Mouse (Mus musculus) embryo, embryonic 9.5 days (tissue): Measurements from ENCODE around the gene Six2.

Experiments used
- DNase-seq: peaks from one replicate; pipeline ENCODE4 v3.0.0-alpha.2; 2017; ENCODE audit errors: extremely low spot score

Six2 gene

GRCm38 (mm10) chr17:85688236-85688910, at the start of gene Six2:
Gene Six2 (minus strand): TSS chr17:85688274.
- DNase-seq = peak; percentile 96

GRCm38 (mm10) chr17:85737090-85737780, 49.2 kb upstream of the Six2 start:
- peak; percentile 71 for DNase-seq

DNA sequence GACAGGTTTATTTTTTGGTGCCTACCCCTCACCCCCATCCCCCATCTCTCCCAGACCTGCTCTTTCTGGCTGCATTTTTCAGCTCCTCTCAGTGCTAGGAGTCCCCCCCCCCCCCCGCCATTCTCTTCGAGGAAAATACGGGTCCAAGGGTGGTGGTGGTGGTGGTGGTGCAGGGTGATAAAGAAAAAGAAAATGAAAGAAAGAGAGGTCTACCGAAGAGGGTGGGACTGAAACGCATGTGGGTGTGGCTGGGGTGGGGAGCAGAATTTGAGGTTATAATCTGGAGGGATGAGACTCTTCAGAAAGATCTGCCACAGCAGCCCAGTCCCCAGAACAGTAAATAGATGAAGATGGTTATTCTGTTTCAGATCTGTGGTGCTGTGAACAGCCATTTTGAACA, 43.3 kb upstream of the Six2 start:
- no peak for DNase-seq

GRCm38 (mm10) chr17:85730231-85731015, 42.3 kb upstream of the Six2 start:
- DNase-seq = no peak

- no peak for DNase-seq
Observed at GRCm38 (mm10) chr17:85728071-85728718, 40.1 kb upstream of the Six2 start.

GRCm38 (mm10) chr17:85725988-85726387, 37.9 kb upstream of the Six2 start:
- DNase-seq = no peak

DNA sequence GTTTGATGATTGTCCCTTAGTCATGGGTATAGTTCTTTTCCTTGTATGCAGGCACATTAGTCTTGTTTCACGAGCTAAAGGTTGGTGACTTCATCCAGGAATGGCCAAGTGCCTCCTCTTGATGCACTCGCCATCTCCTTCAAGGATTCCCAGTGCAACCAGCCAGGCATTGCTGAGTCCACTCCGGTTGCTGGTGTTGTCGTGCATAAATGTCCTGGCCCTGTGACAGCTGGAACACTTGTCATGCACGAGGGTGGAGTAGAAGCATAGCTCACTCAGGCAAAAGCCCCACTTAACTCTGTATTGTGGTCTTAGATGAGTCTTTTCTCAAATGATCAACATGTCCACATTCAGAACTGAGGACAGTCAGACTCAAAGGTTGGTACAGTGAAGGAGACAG, 35.1 kb upstream of the Six2 start:
- DNase-seq = no peak

DNA sequence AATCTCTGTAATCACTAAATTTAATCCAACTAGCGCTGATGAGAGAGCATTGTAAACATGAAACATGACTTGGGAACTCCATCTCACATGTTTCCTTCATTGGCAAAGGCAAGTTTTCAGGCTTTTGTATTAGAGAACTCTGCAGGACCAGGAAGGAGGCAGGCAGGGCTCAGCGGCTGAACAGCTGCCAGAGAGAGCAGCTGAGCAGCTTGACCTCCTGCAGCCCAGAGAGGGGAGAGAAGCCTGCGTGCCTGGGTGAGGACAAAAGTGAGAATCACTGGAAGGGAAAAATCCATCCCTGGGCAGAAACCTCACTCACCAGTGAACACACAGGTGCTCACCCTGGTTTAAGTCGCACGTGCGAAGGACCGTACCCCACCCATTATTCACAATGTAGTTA, 29.2 kb upstream of the Six2 start:
- DNase-seq = peak; percentile 28

DNA sequence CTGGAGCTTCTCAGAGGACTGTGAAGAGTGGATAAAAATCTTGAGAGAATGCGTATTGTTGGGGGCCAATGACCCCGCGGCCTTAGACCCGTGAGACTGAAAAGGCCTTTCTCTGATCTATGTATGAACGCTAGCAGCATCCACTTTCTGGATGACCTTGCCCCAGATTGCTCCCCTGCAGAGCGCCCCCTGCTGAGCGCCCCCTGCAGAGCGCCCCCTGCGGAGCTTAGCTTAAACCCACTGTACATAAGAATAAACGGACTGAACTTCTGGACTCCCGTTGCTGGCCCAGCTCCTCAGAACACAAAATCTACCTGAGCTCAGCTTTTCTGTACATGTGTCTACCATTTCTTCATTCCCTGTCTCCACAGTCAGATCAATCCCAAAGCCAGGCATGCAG, 27.7 kb upstream of the Six2 start:
- DNase-seq = no peak

DNA sequence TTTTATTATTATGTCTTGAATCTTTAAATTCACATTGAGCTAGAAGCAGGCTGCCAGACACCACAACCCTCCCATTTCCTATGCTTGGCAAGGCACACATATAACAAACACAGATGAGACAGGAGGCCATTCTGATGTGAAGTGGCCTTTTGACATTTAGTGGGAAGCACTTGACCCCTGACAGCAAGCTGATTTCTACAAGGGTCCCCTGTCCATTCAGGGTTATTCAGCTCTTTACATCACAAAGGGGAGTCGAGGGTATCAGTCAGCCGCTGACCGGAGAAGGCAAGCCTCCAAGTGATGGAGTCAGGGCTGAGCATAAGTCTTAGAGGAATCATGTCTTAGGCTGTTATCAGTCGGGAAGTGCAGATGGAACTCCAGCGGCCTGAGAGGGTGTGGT, 26.3 kb upstream of the Six2 start:
- peak; percentile 27 for DNase-seq

DNA sequence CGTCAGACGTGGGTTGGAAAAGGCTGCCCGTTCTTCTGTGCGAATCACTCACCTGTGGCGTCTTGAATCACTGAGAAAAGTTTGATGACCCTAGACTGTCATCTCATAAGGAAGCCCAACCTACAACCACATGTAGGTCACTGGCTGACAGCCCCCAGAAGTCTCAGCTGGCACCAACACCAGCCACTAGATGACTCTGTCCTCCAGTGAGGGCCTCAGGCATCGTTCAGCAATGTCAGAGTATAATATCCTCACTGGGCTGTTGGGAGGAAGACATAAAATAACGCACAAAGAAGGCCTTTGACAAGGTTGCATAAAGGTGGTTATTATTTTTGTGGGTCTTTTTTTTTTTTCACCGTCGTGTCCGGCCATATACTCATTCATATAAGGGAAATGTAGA, 24.8 kb upstream of the Six2 start:
- DNase-seq = no peak

DNA sequence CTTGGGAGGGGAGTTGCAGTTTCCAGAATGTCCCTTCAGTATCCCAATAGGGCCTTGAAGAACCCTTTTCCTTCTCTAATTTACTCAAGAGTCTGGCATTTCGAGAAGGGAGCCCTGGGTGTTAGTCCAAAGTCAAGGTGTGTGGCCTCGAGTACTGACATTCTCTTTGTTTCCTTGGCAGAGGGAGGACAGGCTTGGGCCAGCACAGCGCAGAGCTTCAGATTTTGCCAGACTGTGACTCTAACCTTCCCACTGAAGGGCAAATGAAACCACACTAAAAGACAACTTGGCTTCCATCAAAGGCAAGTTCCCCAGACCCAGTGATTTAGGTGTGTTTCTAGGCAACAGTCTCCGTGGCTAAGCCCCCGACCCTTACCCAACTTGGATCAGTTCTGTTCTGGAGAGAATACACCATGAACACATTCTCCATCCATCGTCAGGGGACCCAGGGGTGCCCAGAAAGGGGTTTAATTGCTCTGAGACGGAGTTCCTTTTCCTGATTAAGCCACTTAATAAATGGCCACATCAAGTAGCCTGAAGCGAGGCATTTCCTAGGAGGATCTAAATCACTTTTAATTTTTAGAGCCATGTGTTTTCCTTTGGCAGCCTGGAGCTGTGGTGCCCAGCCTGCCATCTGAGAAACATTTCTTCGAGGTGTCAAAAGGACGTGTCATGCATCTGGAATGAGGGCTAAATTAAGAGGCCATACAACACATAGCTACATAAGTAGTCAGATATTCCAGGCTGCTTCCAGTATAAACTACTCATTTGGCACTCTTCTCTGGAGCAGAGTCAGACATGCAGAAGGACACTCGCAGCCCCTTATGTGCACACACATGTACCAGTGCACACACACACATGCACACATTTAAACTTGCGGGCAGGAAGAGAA, 16.5 kb upstream of the Six2 start:
- DNase-seq = no peak

GRCm38 (mm10) chr17:85700028-85700427, 12.0 kb upstream of the Six2 start:
- no peak for DNase-seq

DNA sequence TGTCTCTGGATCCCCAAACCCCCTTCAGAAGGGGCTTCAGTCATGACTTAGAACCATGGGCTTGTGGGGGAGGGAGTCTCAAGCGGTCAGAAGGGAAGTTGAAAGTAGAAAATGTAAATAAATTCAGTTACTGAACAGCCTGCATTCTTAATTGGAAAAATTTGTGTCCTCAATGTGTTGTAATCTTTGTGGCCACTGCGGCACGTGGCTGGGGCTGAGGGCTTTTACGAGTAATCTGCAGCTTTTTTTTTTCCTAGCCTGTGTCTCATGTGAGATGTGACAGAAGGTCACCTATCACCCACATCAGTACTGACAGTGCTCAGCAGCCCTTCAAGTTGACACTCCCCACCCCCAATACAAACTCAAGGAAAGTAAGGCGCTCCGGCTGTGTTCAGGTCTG, 10.6 kb upstream of the Six2 start:
- DNase-seq = no peak

GRCm38 (mm10) chr17:85697976-85698375, 9.9 kb upstream of the Six2 start:
- DNase-seq = no peak

DNA sequence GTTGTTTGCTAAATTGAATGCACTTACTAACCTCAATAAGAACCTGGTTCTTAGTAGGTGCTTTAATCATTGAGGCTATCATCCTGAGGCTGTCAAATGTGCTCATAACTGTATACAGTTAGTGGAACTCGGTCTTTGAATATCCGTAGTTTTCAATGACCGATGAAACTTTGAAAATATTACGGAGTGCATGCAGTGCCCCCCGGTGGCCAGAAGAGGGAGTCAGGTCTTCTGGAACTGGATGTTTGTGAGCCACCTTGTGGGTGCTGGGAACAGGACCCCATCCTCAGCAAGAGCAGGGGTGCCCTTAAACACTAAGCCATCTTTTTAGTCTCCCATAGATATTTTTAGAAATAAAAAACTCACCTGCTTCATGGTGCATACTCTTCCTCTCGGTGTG, 6.4 kb upstream of the Six2 start:
- no peak for DNase-seq

DNA sequence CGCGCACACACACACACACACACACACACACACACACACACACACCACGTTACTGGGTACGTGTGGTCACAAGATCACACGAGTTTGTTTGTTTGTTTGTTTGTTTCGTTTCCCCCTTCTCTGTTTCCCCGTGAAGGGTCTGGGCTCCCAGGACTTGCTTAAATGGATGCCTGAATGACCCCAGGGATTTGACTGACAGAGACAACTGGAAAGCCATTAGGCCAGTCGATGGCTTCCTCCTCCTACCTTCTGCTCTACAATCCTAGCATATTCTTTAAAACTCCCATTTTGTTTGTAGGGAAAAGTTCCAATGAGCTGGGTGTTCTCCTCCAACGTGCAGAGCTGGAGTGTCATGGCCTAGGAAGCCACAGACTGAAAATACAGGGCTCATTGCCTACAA, 5.0 kb upstream of the Six2 start:
- peak; percentile 32 for DNase-seq

GRCm38 (mm10) chr17:85692594-85692993, 4.5 kb upstream of the Six2 start:
- DNase-seq = peak; percentile 46

DNA sequence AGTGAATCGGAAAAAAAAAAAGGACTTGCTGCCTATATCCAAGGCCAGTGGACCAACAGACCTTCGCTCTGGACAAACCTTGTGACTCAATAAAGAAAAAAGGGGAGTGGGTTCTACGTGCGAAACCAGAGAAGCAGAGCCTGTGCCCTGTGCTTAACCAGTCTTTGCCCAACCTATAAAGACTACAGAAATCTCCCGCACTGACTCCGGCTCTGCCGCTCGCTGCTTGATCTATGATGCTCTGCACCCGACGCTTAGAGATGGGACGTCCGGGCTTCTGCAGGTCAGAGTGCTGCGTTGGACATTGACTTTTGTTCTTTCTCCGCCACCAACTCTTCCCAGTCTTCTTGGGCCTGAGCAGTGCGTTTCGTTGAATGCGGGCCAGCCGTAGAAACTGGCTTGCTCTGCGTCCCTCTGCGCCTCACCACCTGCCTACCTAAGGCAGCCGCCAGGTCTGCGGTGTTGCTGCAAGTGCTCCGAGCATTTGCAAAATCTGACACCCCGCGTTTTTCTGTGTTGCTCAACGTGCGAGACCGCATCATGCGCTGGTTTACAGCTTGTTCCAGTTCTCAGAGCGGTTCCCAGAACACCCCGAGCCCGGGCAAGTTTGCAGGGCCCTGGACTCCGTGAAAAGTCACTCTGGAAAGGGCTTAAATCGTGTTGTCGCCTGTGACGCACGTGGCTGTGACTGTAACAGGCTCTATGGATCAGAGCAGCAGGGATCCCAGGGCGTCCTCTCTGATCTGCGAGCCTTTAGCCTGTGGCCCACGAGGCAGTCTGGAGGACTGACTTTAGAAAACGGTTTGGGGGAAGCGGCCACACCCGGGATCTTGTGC, 3.8 kb upstream of the Six2 start:
- DNase-seq = peak; percentile 67

GRCm38 (mm10) chr17:85690969-85691335, 2.9 kb upstream of the Six2 start:
- peak; percentile 44 for DNase-seq
